Mouse (Mus musculus) yolk sac, embryonic 10.5 days (tissue): ENCODE data around the gene Cdc42bpg.
"Not testable (repeated sequence)": the region's sequence is repeated elsewhere in the genome, so short reads cannot be mapped to it uniquely, and the experiment has no call there.

Experiments
- DNase-seq: peaks from one replicate; pipeline ENCODE4 v3.0.0-alpha.2; 2017; ENCODE audit warnings: low spot score

The Cdc42bpg gene

GRCm38 (mm10) chr19:6277661-6278438 lies 28.4 kb upstream of the Cdc42bpg start:
- DNase-seq = peak; percentile 90

DNA sequence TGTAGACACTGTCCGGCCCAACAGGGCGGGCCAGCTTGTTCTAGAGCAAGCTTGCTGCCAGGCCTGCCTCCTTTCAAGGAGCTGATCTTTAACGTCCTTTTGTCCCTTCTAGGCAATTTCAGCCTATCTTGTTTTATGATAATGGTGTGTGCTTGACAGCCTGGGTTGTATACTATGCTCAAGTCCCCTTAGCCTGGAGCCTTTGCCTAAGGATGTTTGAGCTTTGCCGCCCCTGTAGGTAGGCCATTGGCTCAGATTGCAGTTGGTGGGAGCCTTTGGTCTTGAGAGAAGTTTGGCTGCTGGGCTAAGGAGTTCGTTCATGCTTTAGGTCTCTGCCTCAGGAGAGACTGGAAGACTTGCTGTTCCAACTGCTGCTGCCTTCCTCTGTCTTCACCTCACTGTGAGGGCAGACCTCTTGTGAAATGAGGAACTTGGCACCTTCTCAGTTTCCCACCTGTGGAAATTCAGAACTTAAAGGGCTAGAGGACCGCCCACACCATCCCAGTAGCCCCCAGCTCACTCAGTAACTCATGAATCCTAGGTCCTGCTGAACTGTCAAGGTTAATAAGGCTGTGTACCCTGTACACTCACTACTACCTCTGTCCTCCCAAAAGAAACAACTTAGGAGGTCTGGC lies 27.7 kb upstream of the Cdc42bpg start:
- DNase-seq = no peak

DNA sequence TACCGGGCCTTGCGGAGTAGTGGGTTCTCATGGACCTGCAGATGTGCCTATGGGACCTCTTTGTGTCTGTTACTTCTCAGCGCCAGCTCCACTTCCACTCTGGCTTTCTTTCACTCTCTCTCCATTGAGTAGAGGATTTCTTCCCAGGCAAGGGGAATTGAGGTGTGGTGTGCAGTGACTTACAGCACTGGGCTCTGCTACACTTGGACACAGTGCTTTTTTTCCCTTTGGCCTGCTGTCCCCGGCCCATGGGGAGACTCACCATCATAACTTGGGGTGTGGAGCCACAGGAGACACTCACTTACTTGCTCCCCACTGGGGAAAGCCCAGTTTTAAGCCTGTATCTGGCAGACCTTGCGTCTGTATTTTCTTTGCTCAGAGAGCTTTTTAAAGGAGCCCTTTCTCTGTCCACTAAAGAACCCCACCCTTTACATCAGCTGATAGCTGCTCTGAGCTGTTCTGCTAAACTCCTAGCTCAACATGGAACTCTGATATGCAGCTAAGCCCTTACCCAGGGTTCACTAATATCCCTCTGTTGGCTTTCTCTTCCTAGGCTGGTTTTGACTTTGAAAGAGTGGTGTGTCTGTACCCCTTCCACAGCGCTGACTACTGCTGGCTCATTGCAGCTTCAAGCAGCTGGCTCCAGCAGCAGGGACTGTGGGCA lies 26.6 kb upstream of the Cdc42bpg start:
- no peak for DNase-seq

GRCm38 (mm10) chr19:6280554-6280953 lies 25.7 kb upstream of the Cdc42bpg start:
- no peak for DNase-seq

DNA sequence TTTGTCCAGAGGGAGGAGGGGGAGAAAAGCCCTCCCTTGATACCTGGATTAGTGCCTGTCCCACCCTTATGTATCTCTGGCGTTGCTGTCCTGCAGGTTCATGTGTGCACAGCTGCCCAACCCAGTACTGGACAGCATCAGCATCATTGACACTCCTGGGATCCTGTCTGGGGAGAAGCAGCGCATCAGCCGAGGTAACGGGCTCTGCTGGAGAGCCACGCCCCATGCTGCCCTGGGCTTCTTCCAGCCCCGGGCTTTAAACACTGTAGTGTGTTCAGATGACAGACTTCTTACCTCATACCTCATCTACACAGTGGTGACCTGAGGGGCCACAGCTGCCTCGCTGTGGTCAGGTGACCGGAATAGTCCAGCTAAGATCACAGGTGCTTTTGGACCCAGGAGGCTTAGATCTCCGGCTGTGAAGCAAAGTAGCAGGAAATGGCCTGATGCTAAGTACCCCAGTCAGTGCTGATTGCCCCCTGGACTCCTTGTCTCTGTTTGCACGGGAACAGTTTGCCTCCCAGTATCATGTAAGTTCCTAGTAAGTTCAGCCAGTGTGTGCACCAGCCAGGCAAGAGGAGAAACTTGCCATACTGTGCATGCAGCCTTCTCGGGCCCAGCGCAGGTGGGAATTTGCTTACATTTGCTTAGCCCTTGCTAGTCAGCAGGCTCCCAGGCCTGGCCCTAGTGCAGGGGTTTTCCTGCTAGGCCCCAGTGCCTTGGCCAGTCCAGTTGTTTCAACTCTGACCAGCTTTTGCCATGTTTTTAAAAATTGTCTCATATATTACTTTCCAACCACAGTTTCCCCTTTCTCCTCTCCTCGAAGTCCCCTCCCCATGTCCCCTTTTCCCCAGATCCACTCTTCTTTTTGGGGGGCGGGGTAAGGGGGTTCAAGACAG lies 24.9 kb upstream of the Cdc42bpg start:
- peak; percentile 73 for DNase-seq

GRCm38 (mm10) chr19:6283001-6283400 lies 23.3 kb upstream of the Cdc42bpg start:
- no peak for DNase-seq

- no peak for DNase-seq
These were observed 21.8 kb upstream of the Cdc42bpg start for GRCm38 (mm10) chr19:6284502-6284901.

DNA sequence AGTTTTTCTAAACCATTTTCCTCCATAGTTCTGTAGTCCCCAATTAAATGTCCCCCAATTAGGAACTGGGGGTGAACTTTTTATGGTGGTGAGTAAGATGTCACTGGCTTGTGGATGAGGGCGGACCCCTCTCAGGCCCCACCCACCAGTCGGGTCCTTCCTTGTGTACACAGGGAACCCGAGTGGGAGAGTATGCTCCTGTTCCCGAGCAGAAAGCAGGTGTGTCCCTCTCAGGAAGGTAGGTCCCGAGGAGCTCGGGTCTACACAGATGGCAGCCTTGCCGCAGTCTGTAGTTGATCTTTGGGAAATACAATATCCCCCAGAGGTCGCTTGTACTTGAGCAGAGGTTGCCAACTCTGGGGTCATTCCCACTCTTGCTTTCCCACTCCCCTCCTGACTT lies 21.0 kb upstream of the Cdc42bpg start:
- DNase-seq = no peak

- peak; percentile 76 for DNase-seq
These were observed 20.4 kb upstream of the Cdc42bpg start for GRCm38 (mm10) chr19:6285632-6286433.

- no peak for DNase-seq
These were observed 19.5 kb upstream of the Cdc42bpg start for GRCm38 (mm10) chr19:6286434-6287401.

DNA sequence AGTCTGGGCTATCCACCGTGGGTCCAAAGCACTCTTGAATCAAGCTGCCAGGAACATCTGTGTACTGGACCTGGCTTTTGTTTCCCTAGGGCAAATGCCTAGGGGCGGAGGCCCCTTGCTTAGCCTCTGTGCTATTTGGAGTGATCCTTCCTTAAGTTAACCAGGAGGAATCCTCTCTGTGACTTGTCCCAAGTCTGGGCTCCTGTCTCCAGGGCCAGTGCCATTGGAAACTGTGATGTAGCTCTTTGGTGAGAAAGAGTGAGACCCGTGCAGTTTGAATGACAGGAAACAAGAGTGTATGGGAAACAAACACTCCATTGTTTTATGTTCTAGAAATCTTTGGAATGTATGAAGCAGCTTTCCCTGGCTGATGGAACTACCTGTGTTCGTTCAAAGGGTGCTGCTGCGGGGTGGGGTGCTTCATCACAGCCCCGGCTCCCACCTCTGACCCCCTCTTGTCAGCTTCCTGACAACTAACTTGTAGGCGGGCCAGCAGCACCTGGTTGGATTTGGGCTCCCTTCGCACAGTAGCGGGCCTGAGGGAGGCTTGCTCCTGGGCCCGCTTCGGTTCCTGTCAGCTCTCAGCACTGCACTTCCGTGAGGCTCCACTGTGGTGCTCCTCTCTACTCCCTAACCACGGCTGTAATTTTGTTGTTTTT lies 17.9 kb upstream of the Cdc42bpg start:
- no peak for DNase-seq

- DNase-seq = no peak
These were observed 16.5 kb upstream of the Cdc42bpg start for GRCm38 (mm10) chr19:6289696-6290238.

- not testable (repeated sequence) for DNase-seq
These were observed 15.5 kb upstream of the Cdc42bpg start for GRCm38 (mm10) chr19:6290720-6291116.

- DNase-seq = peak; percentile 89
These were observed 15.0 kb upstream of the Cdc42bpg start for GRCm38 (mm10) chr19:6291117-6291781.

DNA sequence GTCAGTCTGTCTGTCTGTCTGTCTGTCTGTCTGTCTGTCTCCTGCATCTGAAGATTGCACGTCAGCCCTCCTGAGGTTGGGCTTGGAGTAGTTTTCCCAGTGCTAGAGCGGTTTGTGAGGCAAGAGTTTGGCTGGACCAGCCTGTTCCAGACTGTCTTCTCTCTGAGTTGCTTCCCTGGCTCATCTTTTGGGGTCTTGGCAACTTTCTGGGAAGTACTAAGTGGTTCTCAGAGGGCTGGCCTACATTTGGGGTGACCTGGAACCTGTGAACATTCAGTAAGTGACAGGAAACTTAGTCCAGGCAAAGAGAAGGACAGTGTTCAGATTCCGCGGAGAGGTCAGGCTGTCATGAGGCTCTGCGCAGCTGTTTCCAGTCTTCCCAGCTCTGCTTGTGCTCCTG lies 14.0 kb upstream of the Cdc42bpg start:
- no peak for DNase-seq

DNA sequence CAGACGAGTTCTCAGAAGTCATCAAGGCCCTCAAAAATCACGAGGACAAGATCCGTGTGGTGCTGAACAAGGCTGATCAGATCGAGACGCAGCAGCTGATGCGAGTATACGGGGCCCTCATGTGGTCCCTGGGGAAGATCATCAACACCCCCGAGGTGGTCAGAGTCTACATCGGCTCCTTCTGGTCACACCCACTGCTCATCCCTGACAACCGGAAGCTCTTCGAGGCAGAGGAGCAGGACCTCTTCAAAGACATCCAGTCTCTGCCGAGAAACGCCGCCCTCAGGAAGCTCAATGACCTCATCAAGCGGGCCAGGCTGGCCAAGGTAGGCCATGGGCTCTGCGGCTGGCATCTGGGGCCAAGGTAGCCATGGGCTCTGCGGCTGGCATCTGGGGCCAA lies 12.0 kb upstream of the Cdc42bpg start:
- DNase-seq = no peak

DNA sequence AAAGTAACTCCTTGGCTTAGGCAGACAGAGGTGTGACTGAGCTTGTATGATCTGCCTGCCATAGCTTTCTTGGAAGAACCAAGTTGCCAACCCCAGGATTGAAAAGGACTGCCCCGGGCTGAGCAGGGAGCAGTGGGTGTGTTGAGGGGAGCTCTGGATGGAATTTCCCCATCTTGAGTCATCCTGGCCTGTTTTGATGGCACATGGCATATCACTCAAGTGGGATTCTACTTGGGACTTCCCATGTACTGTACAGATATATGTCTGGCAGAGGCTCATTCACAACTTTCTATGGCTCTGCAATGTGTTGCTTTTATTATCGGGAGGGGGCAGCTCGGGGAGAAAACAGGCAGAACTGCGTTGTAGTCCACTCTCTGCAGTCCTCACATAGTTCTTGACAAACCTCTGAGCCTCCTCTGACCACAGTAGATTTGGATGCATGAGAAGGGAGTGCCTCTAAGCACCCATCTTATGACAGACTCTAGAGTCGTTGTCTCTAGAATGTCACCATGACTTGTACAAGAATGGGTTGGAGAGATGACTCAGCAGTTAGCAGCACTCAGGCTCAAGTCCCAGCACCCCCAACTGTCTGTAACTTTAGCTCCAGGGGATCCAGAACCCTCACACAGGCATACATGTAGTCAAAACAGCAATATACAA lies 9.6 kb upstream of the Cdc42bpg start:
- DNase-seq = no peak

- peak; percentile 70 for DNase-seq
These were observed 8.6 kb upstream of the Cdc42bpg start for GRCm38 (mm10) chr19:6297641-6298040.
